In the genomic region with DNA sequence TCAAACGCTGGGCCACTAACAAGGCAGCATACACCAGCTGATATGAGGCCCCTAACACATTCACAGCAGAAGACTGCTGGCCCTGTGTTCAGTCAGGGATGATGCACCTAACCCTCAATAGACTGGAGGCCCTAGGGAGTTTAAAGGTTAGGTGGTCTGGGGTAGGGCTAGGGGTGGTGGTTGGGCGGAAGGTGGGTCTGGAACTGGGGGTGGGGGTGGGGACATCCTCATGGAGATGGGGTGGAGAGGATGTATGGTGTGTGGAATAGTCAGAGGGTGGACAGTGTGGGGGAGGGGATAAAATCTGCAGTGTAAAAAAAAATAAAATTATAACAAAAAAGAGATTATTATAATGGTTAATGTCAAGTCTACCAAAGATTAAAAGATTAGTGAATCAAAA, we compare ENCODE assay signal across 25 mouse cellular contexts.
"Had no signal": no experiment of that assay in that cellular context is flagged by ENCODE, and none has a peak within 500 bp of the region (broad histone marks: within the 10 kb centered on the region; RNA-seq: fewer than 3 reads in every experiment).

No protein-coding gene starts in this region.

- ATAC-seq: hindbrain, embryonic 16.5 days; intestine, embryonic 16.5 days; liver, embryonic 12.5 days had no signal

- H3K36me3 ChIP-seq: heart, embryonic 13.5 days; heart, embryonic 15.5 days; hindbrain, embryonic 12.5 days; kidney, embryonic 15.5 days; limb, embryonic 13.5 days; limb, embryonic 15.5 days; liver, embryonic 12.5 days had no signal

- H3K27me3 ChIP-seq: heart, embryonic 13.5 days; heart, embryonic 15.5 days; hindbrain, embryonic 12.5 days; kidney, embryonic 15.5 days; limb, embryonic 13.5 days; limb, embryonic 15.5 days; liver, embryonic 12.5 days had no signal

- DNase-seq: gastrocnemius, postnatal 14 days; gastrocnemius, postnatal 36 days; heart, adult 2 months; heart, postnatal 14 days; heart, postnatal 36 days; kidney, adult 11 months; kidney, adult 2 months; kidney, adult 9 months; kidney, postnatal 14 days; kidney, postnatal 36 days; layer of hippocampus, adult 9-11 months; layer of hippocampus, postnatal 36 days; left cerebral cortex, postnatal 4 days had no signal

- H3K27ac ChIP-seq: heart, adult 2 months; heart, embryonic 13.5 days; heart, embryonic 15.5 days; hindbrain, embryonic 12.5 days; kidney, embryonic 15.5 days; kidney, postnatal 0 days; limb, embryonic 13.5 days; limb, embryonic 15.5 days; liver, embryonic 12.5 days; liver, embryonic 14.5 days had no signal

- H3K9me3 ChIP-seq: heart, embryonic 13.5 days; heart, embryonic 15.5 days; hindbrain, embryonic 12.5 days; kidney, embryonic 15.5 days; limb, embryonic 13.5 days; limb, embryonic 15.5 days; liver, embryonic 12.5 days had no signal

- H3K4me2 ChIP-seq: heart, embryonic 11.5 days; heart, embryonic 13.5 days; heart, embryonic 15.5 days; hindbrain, embryonic 12.5 days; kidney, embryonic 15.5 days; limb, embryonic 13.5 days; limb, embryonic 15.5 days; liver, embryonic 12.5 days had no signal

- H3K4me3 ChIP-seq: heart, adult 2 months; heart, embryonic 13.5 days; heart, embryonic 15.5 days; hindbrain, embryonic 12.5 days; kidney, embryonic 15.5 days; limb, embryonic 13.5 days; limb, embryonic 15.5 days; liver, embryonic 12.5 days had no signal

- H3K9ac ChIP-seq: heart, embryonic 13.5 days; heart, embryonic 15.5 days; hindbrain, embryonic 12.5 days; kidney, embryonic 15.5 days; limb, embryonic 13.5 days; limb, embryonic 15.5 days; liver, embryonic 12.5 days; liver, embryonic 14.5 days had no signal

- H3K4me1 ChIP-seq: heart, embryonic 13.5 days; heart, embryonic 15.5 days; hindbrain, embryonic 12.5 days; kidney, embryonic 15.5 days; limb, embryonic 13.5 days; limb, embryonic 15.5 days; liver, embryonic 12.5 days had no signal
